In genomic region chr10:60284676-60285111, GRCm38 (mm10) we compare ENCODE assay signal across 8 mouse cellular contexts. TPM values are rescaled to one million over a fixed set of nuclear protein-coding genes. Genes with fewer than 3 reads are reported as not detected.
DNase-seq lines count a peak whose midpoint lies in the region; ATAC-seq and TF ChIP-seq lines count a peak whose summit lies in the region.

No protein-coding gene starts in this region.

- peak overlapping the region; percentile 57 for H3K9ac ChIP-seq in heart, embryonic 13.5 days
- H3K9ac ChIP-seq in embryonic facial prominence, embryonic 14.5 days (ENCODE audit: low read depth, low read length): no peak overlapping the region
- H3K9ac ChIP-seq in limb, embryonic 14.5 days (ENCODE audit: low read depth, low read length, severe bottlenecking): peak overlapping the region; percentile 16; the same call in 1 of the 2 replicates

- no peaks in the 10 kb centered on the region for H3K27me3 ChIP-seq in heart, embryonic 13.5 days (replicated peaks)
- no peaks in the 10 kb centered on the region for H3K27me3 ChIP-seq in embryonic facial prominence, embryonic 14.5 days (replicated peaks; ENCODE audit: control insufficient read depth, insufficient read depth, low read length)
- no peaks in the 10 kb centered on the region for H3K27me3 ChIP-seq in limb, embryonic 14.5 days (ENCODE audit: control insufficient read depth, insufficient read depth, low read length)

- no peak overlapping the region for H3K4me3 ChIP-seq in heart, embryonic 13.5 days
- H3K4me3 ChIP-seq in embryonic facial prominence, embryonic 14.5 days (ENCODE audit: low read depth, low read length): no peak overlapping the region
- no peak overlapping the region for H3K4me3 ChIP-seq in limb, embryonic 14.5 days (replicated peaks; ENCODE audit: low read length)

- DNase-seq in heart, postnatal 36 days: no peak
- peak; percentile 29 for DNase-seq in embryonic facial prominence, embryonic 14.5 days (ENCODE audit: low spot score)
- peak; percentile 28 for DNase-seq in limb, embryonic 14.5 days (ENCODE audit: low spot score)
- peak; percentile 21 for DNase-seq in retina, embryonic 14.5 days (ENCODE audit: low spot score)
- DNase-seq in cerebellum, adult 11-12 months: no peak
- DNase-seq in embryo, embryonic 10 days (ENCODE audit: low spot score): no peak
- no peak for DNase-seq in gastrocnemius, postnatal 14 days

- ATAC-seq in heart, embryonic 13.5 days (ENCODE audit: extremely low read depth, insufficient number of reproducible peaks, low FRiP score, low TSS enrichment): no peak
- ATAC-seq in embryonic facial prominence, embryonic 14.5 days (ENCODE audit: low read depth): no peak
- peak; percentile 51; the same call in 1 of the 2 replicates for ATAC-seq in limb, embryonic 14.5 days (ENCODE audit: low FRiP score, low read depth)

- H3K9me3 ChIP-seq in heart, embryonic 13.5 days: no peaks in the 10 kb centered on the region
- H3K9me3 ChIP-seq in embryonic facial prominence, embryonic 14.5 days (ENCODE audit: control insufficient read depth, low read length): no peaks in the 10 kb centered on the region
- H3K9me3 ChIP-seq in limb, embryonic 14.5 days (ENCODE audit: control insufficient read depth, low read length): no peaks in the 10 kb centered on the region

- H3K4me1 ChIP-seq in heart, embryonic 13.5 days: peaks cover 79% of the 10 kb centered on the region
- H3K4me1 ChIP-seq in embryonic facial prominence, embryonic 14.5 days (ENCODE audit: control insufficient read depth, insufficient read depth, low read length): peaks cover 38% of the 10 kb centered on the region
- H3K4me1 ChIP-seq in limb, embryonic 14.5 days (ENCODE audit: control insufficient read depth, insufficient read depth, low read length): peaks cover 33% of the 10 kb centered on the region

- 50% methylated on average over 8 of the region's 8 CpGs for WGBS in heart, embryonic 13.5 days
- 45% methylated on average over 8 of the region's 8 CpGs for WGBS in embryonic facial prominence, embryonic 14.5 days
- 45% methylated on average over 8 of the region's 8 CpGs for WGBS in limb, embryonic 14.5 days

- peaks cover 15% of the 10 kb centered on the region; the same call in 1 of the 2 replicates for H3K36me3 ChIP-seq in heart, embryonic 13.5 days
- no peaks in the 10 kb centered on the region for H3K36me3 ChIP-seq in embryonic facial prominence, embryonic 14.5 days (ENCODE audit: control insufficient read depth, insufficient read depth, low read length)
- H3K36me3 ChIP-seq in limb, embryonic 14.5 days (ENCODE audit: control insufficient read depth, insufficient read depth, low read length): peaks cover 5% of the 10 kb centered on the region; the same call in 1 of the 2 replicates

- peak overlapping the region; percentile 53; the same call in 1 of the 2 replicates for H3K4me2 ChIP-seq in heart, embryonic 13.5 days
- no peak overlapping the region; the same call in 1 of the 2 replicates for H3K4me2 ChIP-seq in embryonic facial prominence, embryonic 14.5 days (ENCODE audit: low read depth, low read length)
- H3K4me2 ChIP-seq in limb, embryonic 14.5 days (replicated peaks; ENCODE audit: low read depth, low read length, severe bottlenecking): peak overlapping the region; percentile 19; the same call in 1 of the 2 replicates

- peak overlapping the region; percentile 40 for H3K27ac ChIP-seq in heart, embryonic 13.5 days (replicated peaks)
- H3K27ac ChIP-seq in embryonic facial prominence, embryonic 14.5 days (replicated peaks; ENCODE audit: low read depth, low read length): peak overlapping the region; percentile 74; the same call in 1 of the 2 replicates
- H3K27ac ChIP-seq in limb, embryonic 14.5 days (replicated peaks; ENCODE audit: low read depth, low read length): peak overlapping the region; percentile 70

- intact Hi-C loops in heart, postnatal 36 days (cut with DNase I): no loop called here
- intact Hi-C loops in gastrocnemius, postnatal 14 days (cut with DNase I; ENCODE audit: low total_unique reads): no loop called here

- no peak for TF ChIP-seq POLR2A in limb, embryonic 14.5 days (IDR thresholded peaks at IDR 0.05; ENCODE audit: borderline replicate concordance, extremely low read depth, insufficient read depth, insufficient read length)

RNA-seq across cellular contexts. Expression of gene Psap, which starts 7.3 kb away (rescaled TPM):
- 95.7 and 102 TPM in 2 replicates for polyA plus RNA-seq in heart, embryonic 13.5 days (2015; fragmentation: Nextera tagmentation; extraction: Ambion mirVana)
- total RNA-seq in heart, postnatal 36 days (2021): 1,000 to 10,000 TPM; 1,163 to 1,211 TPM
- polyA plus RNA-seq in embryonic facial prominence, embryonic 14.5 days (2014; fragmentation: Nextera tagmentation; extraction: Ambion mirVana): 124 and 134 TPM in 2 replicates
- polyA plus RNA-seq in limb, embryonic 14.5 days (2012; rRNA removed): 648 and 665 TPM in 2 replicates
- 121 and 125 TPM in 2 replicates for polyA plus RNA-seq in limb, embryonic 14.5 days (2014; fragmentation: Nextera tagmentation; extraction: Ambion mirVana)
- total RNA-seq in gastrocnemius, postnatal 14 days (2021): 100 to 1,000 TPM; 419 to 467 TPM

Comparison
In these comparisons a context has a peak if more than half of its experiments do, and no peak if none do; other contexts are left out.
1. DNase-seq: peak in embryonic facial prominence, embryonic 14.5 days (single experiment), limb, embryonic 14.5 days (single experiment) and retina, embryonic 14.5 days (single experiment); none in heart, postnatal 36 days (0 of 2), cerebellum, adult 11-12 months (single experiment), embryo, embryonic 10 days (single experiment) and gastrocnemius, postnatal 14 days (single experiment).
2. Peak in every context shown above with its lines, with median percentiles within 50 percentile points of each other: H3K27ac ChIP-seq.